Mouse (Mus musculus) macrophage (primary cell): Measurements from ENCODE around the gene Ifnl3. TPM values are rescaled to one million over a fixed set of nuclear protein-coding genes. Genes with fewer than 3 reads are reported as not detected.

Source experiments
- H3K27ac ChIP-seq: fragments of 350-480 bp; formaldehyde crosslinking; 2 replicates; pipeline ENCODE4 v1.9.0; 2021
- H3K36me3 ChIP-seq: fragments of 350-480 bp; formaldehyde crosslinking; 2 replicates; pipeline ENCODE4 v1.9.0; 2021; ENCODE audit errors: inconsistent target
- H3K4me3 ChIP-seq: fragments of 350-480 bp; formaldehyde crosslinking; 2 replicates; pipeline ENCODE4 v1.9.0; 2021; ENCODE audit errors: inconsistent target
- H3K79me2 ChIP-seq: fragments of 350-480 bp; formaldehyde crosslinking; 2 replicates; pipeline ENCODE4 v1.9.0; 2021; ENCODE audit errors: inconsistent target
- WGBS: methylation state at CpG from one replicate; pipeline ENCODE4 v1.1.7; 2026; ENCODE audit warnings: inconsistent platforms; ENCODE audit not compliant: missing documents; 5-methylcytosine and 5-hydroxymethylcytosine counted together
- polyA plus RNA-seq: library from polyadenylated mRNA; stranded (reverse); fragments of 250-400 nt; gene quantifications from 3 replicates; pipeline ENCODE4 v1.2.4, GENCODE M21; 2018; ENCODE audit warnings: inconsistent platforms

Gene Ifnl3
- polyA plus RNA-seq, 1 experiment from 2014 or later = not detected

- Histone ChIP-seq H3K79me2 (no peaks in the 10 kb centered on the region), H3K27ac (no peak overlapping the region), H3K4me3 (no peak overlapping the region), H3K36me3 (peaks cover 26% of the 10 kb centered on the region; the same call in 1 of the 2 replicates)
- 73% methylated on average over 4 of the region's 4 CpGs for WGBS
Observed at GRCm38 (mm10) chr7:28558486-28558885, 35.9 kb downstream of the Ifnl3 start.

- Histone ChIP-seq H3K36me3 (peaks cover 37% of the 10 kb centered on the region; the same call in 1 of the 2 replicates), H3K79me2 (no peaks in the 10 kb centered on the region), H3K4me3 (no peak overlapping the region), H3K27ac (no peak overlapping the region)
- WGBS = 92% methylated on average over 10 of the region's 10 CpGs
Observed at GRCm38 (mm10) chr7:28560856-28561255, 38.2 kb downstream of the Ifnl3 start.

- no peak overlapping the region for H3K4me3 ChIP-seq
- peaks cover 48% of the 10 kb centered on the region; the same call in 1 of the 2 replicates for H3K36me3 ChIP-seq
- no peaks in the 10 kb centered on the region for H3K79me2 ChIP-seq
- no peak overlapping the region for H3K27ac ChIP-seq
- WGBS = 98% methylated on average over 11 of the region's 11 CpGs
Observed at GRCm38 (mm10) chr7:28561967-28562366, 39.3 kb downstream of the Ifnl3 start.

DNA sequence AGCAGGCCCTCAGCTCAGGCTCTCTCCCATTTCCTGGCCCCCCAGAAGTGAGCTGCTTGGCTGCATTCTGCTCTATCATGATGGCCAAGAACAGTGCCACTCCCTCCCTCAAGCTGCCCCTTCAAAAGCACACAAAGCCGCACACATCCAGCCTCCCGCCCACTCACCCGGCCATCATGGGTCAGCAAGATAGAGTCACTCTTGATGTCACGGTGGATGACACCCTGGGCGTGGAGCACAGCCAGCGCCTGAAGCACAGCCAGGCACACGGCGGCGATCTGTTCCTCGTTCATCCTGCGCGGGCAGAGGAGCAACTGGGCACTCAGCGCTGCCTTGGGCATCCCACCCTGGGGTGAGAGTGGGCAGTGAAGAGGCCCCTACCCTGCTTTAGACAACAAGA lies 39.7 kb downstream of the Ifnl3 start:
- Histone ChIP-seq H3K36me3 (peaks cover 52% of the 10 kb centered on the region; the same call in 1 of the 2 replicates), H3K79me2 (no peaks in the 10 kb centered on the region), H3K4me3 (no peak overlapping the region), H3K27ac (no peak overlapping the region)
- WGBS = 93% methylated on average over 13 of the region's 13 CpGs

DNA sequence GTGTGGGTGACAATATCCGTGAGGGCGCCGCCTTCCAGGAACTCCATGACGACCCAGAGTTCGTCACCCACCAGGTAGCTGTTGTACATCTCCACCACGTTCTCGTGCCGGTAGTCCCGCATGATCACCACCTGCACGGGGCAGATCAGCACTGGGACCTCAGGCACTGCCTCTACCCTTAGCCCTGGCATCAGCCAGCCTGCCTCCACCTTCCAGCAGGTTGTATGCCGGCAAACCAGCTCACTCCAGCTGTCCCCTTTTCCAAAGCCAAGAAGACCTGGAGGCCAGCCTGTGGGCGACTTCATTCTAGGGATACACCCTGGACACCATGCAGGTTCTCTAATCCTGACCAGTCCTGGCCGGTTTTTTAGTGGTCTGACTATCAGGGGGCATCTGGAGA lies 40.3 kb downstream of the Ifnl3 start:
- H3K79me2 ChIP-seq = no peaks in the 10 kb centered on the region
- H3K36me3 ChIP-seq = peaks cover 57% of the 10 kb centered on the region; the same call in 1 of the 2 replicates
- 95% methylated on average over 13 of the region's 13 CpGs for WGBS
- no peak overlapping the region for H3K4me3 ChIP-seq
- no peak overlapping the region for H3K27ac ChIP-seq

DNA sequence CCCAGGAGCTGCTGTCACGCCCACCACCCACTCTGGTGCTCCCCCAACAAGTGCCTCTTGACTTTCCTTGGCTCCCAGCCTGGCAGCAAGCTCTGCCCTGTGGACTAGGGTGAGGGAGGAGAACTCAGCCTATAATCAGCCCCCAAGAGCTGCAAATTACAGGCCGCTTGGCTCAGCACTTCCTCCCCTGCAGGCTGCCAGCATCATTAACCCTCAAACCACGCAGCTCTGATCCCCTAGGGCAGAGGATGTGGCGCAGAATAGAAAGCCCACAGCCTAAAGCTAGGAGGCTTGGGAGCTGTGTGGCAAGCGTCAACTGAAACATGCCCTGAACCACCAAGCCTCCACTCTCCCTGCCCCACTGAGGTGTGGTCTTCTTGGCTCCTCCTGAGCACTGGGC lies 42.8 kb downstream of the Ifnl3 start:
- Histone ChIP-seq H3K79me2 (no peaks in the 10 kb centered on the region), H3K4me3 (no peak overlapping the region), H3K27ac (no peak overlapping the region), H3K36me3 (peaks cover 48% of the 10 kb centered on the region; the same call in 1 of the 2 replicates)
- 68% methylated on average over 5 of the region's 5 CpGs for WGBS

DNA sequence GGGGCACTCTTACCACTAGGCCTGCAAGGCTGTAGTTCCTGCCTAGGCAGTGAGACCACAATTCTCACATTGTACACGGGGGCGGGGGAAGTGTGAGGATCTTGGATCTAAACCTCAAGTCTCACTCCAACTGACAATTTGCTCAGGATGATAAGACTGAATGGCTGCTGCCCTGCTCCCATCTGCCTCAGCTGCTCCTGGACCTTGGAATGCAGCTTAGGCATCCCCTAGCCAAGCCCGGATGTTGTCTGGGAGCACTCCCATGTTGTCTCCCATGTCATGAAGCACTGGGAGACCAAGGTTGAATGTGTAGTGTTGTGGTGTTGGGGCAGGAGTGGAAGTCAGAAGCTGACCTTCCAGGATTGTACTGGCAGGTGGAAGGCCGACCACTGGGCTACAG lies 44.9 kb downstream of the Ifnl3 start:
- peaks cover 39% of the 10 kb centered on the region; the same call in 1 of the 2 replicates for H3K36me3 ChIP-seq
- H3K79me2 ChIP-seq = no peaks in the 10 kb centered on the region; the same call in 1 of the 2 replicates
- 75% methylated on average over 4 of the region's 4 CpGs for WGBS
- H3K4me3 ChIP-seq = no peak overlapping the region
- H3K27ac ChIP-seq = no peak overlapping the region

DNA sequence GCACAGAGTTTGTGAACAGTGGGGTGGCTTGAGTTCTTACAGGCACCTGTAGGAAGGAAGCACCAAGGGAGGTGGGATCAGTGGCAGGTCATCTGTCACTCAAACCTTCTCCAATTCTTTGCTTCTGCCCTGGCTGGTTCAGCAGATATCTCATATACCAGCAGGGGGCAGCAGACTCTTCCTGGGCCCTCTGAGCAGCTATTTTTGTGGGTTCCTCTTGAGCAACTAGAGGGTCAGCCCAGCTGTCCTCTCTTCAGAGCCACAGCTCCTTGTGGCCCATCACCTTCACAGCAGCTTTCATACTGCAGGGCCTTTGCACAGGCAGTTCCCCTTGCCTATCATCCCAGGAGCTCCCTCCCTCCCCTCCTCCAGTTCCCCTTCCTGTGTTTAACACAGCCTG lies 45.6 kb downstream of the Ifnl3 start:
- Histone ChIP-seq H3K4me3 (no peak overlapping the region), H3K79me2 (peaks cover 4% of the 10 kb centered on the region; the same call in 1 of the 2 replicates), H3K36me3 (peaks cover 32% of the 10 kb centered on the region; the same call in 1 of the 2 replicates), H3K27ac (no peak overlapping the region)

DNA sequence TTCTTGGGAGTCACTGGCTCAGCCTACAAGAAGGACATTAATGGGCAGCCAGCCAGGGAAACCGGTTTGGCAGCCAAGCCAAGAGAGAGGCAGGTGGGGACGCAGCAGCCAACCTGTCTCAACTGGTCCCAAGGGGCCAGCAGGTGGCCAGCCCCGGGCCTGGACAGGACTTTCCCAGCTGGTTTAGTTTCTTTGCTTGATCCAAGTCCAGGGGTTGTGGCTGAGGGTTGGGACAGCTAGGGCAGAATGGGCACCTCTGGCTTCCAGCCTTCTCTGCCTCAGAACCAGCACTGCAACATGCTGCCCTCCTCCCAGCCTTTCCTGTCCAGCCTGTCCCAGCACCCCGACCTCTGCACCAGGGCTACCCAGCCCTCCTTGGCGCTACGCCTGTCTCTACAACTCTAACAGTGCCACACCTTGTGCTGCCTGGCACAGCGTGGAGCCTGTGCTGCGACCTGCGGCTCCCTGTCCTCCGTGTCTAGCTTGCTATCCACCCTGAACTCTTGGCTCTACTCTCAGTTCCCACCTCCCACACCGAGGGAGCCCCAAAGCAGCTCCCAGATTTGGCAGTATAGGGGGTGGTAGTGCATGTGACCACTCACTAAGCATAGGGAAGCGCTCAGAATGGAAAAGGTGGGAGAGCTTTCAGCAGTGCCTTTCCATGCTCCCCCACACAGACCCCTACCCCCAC lies 47.8 kb downstream of the Ifnl3 start:
- H3K27ac ChIP-seq = no peak overlapping the region
- H3K79me2 ChIP-seq = peaks cover 25% of the 10 kb centered on the region; the same call in 1 of the 2 replicates
- H3K4me3 ChIP-seq = no peak overlapping the region
- 88% methylated on average over 11 of the region's 12 CpGs for WGBS
- H3K36me3 ChIP-seq = peaks cover 23% of the 10 kb centered on the region; the same call in 1 of the 2 replicates

GRCm38 (mm10) chr7:28570982-28571682 lies 48.5 kb downstream of the Ifnl3 start:
- Histone ChIP-seq H3K79me2 (peaks cover 31% of the 10 kb centered on the region; the same call in 1 of the 2 replicates), H3K27ac (no peak overlapping the region), H3K36me3 (peaks cover 17% of the 10 kb centered on the region; the same call in 1 of the 2 replicates), H3K4me3 (no peak overlapping the region)
- WGBS = 55% methylated on average over 5 of the region's 5 CpGs

- Histone ChIP-seq H3K4me3 (no peak overlapping the region), H3K27ac (no peak overlapping the region), H3K36me3 (0 out of 2 replicates have a peak, but pooled peaks cover 1% of the 10 kb centered on the region), H3K79me2 (peaks cover 47% of the 10 kb centered on the region; the same call in 1 of the 2 replicates)
- 97% methylated on average over 5 of the region's 5 CpGs for WGBS
Observed at GRCm38 (mm10) chr7:28572689-28573088, 50.1 kb downstream of the Ifnl3 start.

- WGBS = 94% methylated on average over 3 of the region's 3 CpGs
- Histone ChIP-seq H3K36me3 (no peaks in the 10 kb centered on the region), H3K27ac (no peak overlapping the region), H3K4me3 (no peak overlapping the region), H3K79me2 (peaks cover 53% of the 10 kb centered on the region; the same call in 1 of the 2 replicates)
Observed at GRCm38 (mm10) chr7:28573236-28573635, 50.6 kb downstream of the Ifnl3 start.
